Mouse (Mus musculus) leukemia stem cell, adult 10-12 weeks (primary cell): ENCODE data around the gene Olfr433. TPM values are rescaled to one million over a fixed set of nuclear protein-coding genes. Genes with fewer than 3 reads are reported as not detected.

Source experiments
- polyA plus RNA-seq: library from polyadenylated mRNA; stranded (reverse); fragments of >175 nt; gene quantifications from 2 replicates; pipeline ENCODE4 v1.2.3, GENCODE M21; 2012; ENCODE audit warnings: low replicate concordance

Gene Olfr433
- not detected in 2 replicates for polyA plus RNA-seq

GRCm38 (mm10) chr1:174040523-174041177, at the start of gene Olfr433:
Gene Olfr433 (plus strand): TSS chr1:174040705.

GRCm38 (mm10) chr1:174031698-174032097, 8.8 kb upstream of the Olfr433 start, which contains the start of gene Ifi205:
Gene Ifi205 (minus strand): TSS chr1:174031810.

DNA sequence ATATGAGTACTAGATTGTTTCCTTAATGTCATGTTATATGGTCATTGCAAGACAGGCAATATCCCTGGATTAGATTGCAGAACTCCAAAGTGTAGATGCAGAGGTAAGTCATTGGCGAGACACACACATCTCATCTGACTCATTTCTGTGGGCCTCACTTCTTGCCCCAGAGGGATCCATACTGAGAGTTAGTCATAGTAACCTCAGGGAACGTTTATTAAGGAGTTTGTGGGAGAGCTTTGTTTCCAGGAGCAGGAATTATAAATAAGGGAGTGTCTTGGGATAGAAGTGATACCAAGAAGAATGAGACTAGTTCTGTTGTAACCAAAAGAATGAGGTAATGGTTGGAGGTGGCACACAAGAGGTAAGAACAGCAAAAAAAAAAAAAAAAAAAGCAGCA, 8.4 kb downstream of the Olfr433 start, which contains the start of gene Olfr432:
Olfr432 (plus strand) TSS at position 313 of the 400 bp plus-strand sequence.

GRCm38 (mm10) chr1:174066305-174066704, 25.8 kb downstream of the Olfr433 start, which contains the start of gene Olfr430:
Gene Olfr430 (plus strand): TSS chr1:174066605.

GRCm38 (mm10) chr1:174084031-174084430, 43.5 kb downstream of the Olfr433 start, which contains the start of gene Olfr429:
Gene Olfr429 (plus strand): TSS chr1:174084331.

Other genes with a start within 250 kb of the Olfr433 start
- gene Ifi211, start 127.7 kb upstream of the Olfr433 start, polyA plus RNA-seq: 0.09 and 0.46 TPM in 2 replicates
- 3.8 and 4.7 TPM in 2 replicates for gene Mndal, start 98.2 kb upstream of the Olfr433 start, polyA plus RNA-seq
- gene Ifi203, start 98.0 kb upstream of the Olfr433 start, polyA plus RNA-seq: 1.6 and 2.6 TPM in 2 replicates
- gene Ifi202b, start 58.0 kb upstream of the Olfr433 start, polyA plus RNA-seq: 0.20 TPM in 1 of 2 replicates, not detected in the other
- gene Ifi205, start 8.9 kb upstream of the Olfr433 start, polyA plus RNA-seq: 0.18 TPM in 1 of 2 replicates, not detected in the other
- 0.03 TPM in 1 of 2 replicates, not detected in the other for gene Olfr432, start 8.5 kb downstream of the Olfr433 start, polyA plus RNA-seq
- gene Olfr430, start 25.9 kb downstream of the Olfr433 start, polyA plus RNA-seq: not detected in 2 replicates
- gene Olfr429, start 43.6 kb downstream of the Olfr433 start, polyA plus RNA-seq: not detected in 2 replicates
- gene Olfr427, start 56.2 kb downstream of the Olfr433 start, polyA plus RNA-seq: not detected in 2 replicates
- not detected in 2 replicates for gene Olfr231, start 80.5 kb downstream of the Olfr433 start, polyA plus RNA-seq
- not detected in 2 replicates for gene Olfr424, start 90.8 kb downstream of the Olfr433 start, polyA plus RNA-seq
- not detected in 2 replicates for gene Olfr420, start 114.9 kb downstream of the Olfr433 start, polyA plus RNA-seq
- 2.4 and 6.0 TPM in 2 replicates for gene Spta1, start 132.1 kb downstream of the Olfr433 start, polyA plus RNA-seq
- not detected in 2 replicates for gene Olfr419, start 211.4 kb downstream of the Olfr433 start, polyA plus RNA-seq